Mouse (Mus musculus): ENCODE measurements around the gene Bloc1s3. TPM values are rescaled to one million over a fixed set of nuclear protein-coding genes. Genes with fewer than 3 reads are reported as not detected.

Gene Bloc1s3
- polyA plus RNA-seq, 1 experiment from 2014 or later = 3.2 TPM

GRCm38 (mm10) chr7:19495521-19496213, 12.5 kb downstream of the Bloc1s3 start:
- 46% methylated on average over 20 of the region's 20 CpGs for WGBS
- DNase-seq (ENCODE audit: low spot score) (no peak), ATAC-seq (ENCODE audit: low FRiP score, low TSS enrichment) (no peak)
- no peak overlapping the region for H3K4me3 ChIP-seq (ENCODE audit: low read depth, low read length)
- TF ChIP-seq EP300 (optimal IDR thresholded peaks at IDR 0.05) (no peak), CTCF (IDR thresholded peaks at IDR 0.05; ENCODE audit: low read depth) (no peak)
- no peaks in the 10 kb centered on the region for H3K36me3 ChIP-seq (ENCODE audit: control insufficient read depth, insufficient read depth, low read length)
- no peak overlapping the region for H3K4me2 ChIP-seq (replicated peaks; ENCODE audit: low read depth)
- no peaks in the 10 kb centered on the region for H3K4me1 ChIP-seq (replicated peaks; ENCODE audit: control insufficient read depth, insufficient read depth)
- 0 out of 2 replicates have a peak, but pooled peaks cover 8% of the 10 kb centered on the region for H3K27me3 ChIP-seq (ENCODE audit: control insufficient read depth, insufficient read depth, low read length)
- H3K9ac ChIP-seq (ENCODE audit: low read length) = no peak overlapping the region
- no peaks in the 10 kb centered on the region for H3K9me3 ChIP-seq (ENCODE audit: control insufficient read depth, low read length)
- H3K27ac ChIP-seq (replicated peaks) = no peak overlapping the region

GRCm38 (mm10) chr7:19494751-19495474, 13.3 kb downstream of the Bloc1s3 start:
- TF ChIP-seq CTCF (IDR thresholded peaks at IDR 0.05; ENCODE audit: low read depth) = no peak
- TF ChIP-seq EP300 (optimal IDR thresholded peaks at IDR 0.05) = no peak
- Histone ChIP-seq H3K27ac (replicated peaks) (0 out of 2 replicates have a peak overlapping the region, but pooled peaks have one; percentile 14), H3K4me2 (replicated peaks; ENCODE audit: low read depth) (no peak overlapping the region), H3K9ac (ENCODE audit: low read length) (no peak overlapping the region), H3K4me1 (replicated peaks; ENCODE audit: control insufficient read depth, insufficient read depth) (no peaks in the 10 kb centered on the region), H3K9me3 (ENCODE audit: control insufficient read depth, low read length) (no peaks in the 10 kb centered on the region), H3K36me3 (ENCODE audit: control insufficient read depth, insufficient read depth, low read length) (no peaks in the 10 kb centered on the region), H3K4me3 (ENCODE audit: low read depth, low read length) (no peak overlapping the region), H3K27me3 (ENCODE audit: control insufficient read depth, insufficient read depth, low read length) (0 out of 2 replicates have a peak, but pooled peaks cover 8% of the 10 kb centered on the region)
- 76% methylated on average over 25 of the region's 25 CpGs for WGBS
- no peak for ATAC-seq (ENCODE audit: low FRiP score, low TSS enrichment)
- DNase-seq (ENCODE audit: low spot score) = no peak

GRCm38 (mm10) chr7:19491731-19492130, 16.4 kb downstream of the Bloc1s3 start:
- DNase-seq (ENCODE audit: low spot score) = no peak
- H3K27ac ChIP-seq (replicated peaks) = no peak overlapping the region
- ATAC-seq (ENCODE audit: low FRiP score, low TSS enrichment) = peak; percentile 41; the same call in 1 of the 2 replicates
- WGBS = 4% methylated on average over 24 of the region's 26 CpGs
- no peaks in the 10 kb centered on the region for H3K36me3 ChIP-seq (ENCODE audit: control insufficient read depth, insufficient read depth, low read length)
- peak; percentile 50 for TF ChIP-seq CTCF (IDR thresholded peaks at IDR 0.05; ENCODE audit: low read depth)
- no peak for TF ChIP-seq EP300 (optimal IDR thresholded peaks at IDR 0.05)
- no peaks in the 10 kb centered on the region for H3K4me1 ChIP-seq (replicated peaks; ENCODE audit: control insufficient read depth, insufficient read depth)
- no peaks in the 10 kb centered on the region for H3K9me3 ChIP-seq (ENCODE audit: control insufficient read depth, low read length)
- H3K9ac ChIP-seq (ENCODE audit: low read length) = no peak overlapping the region
- peak overlapping the region; percentile 23; the same call in 1 of the 2 replicates for H3K4me2 ChIP-seq (replicated peaks; ENCODE audit: low read depth)
- 0 out of 2 replicates have a peak overlapping the region, but pooled peaks have one; percentile 17 for H3K4me3 ChIP-seq (ENCODE audit: low read depth, low read length)
- H3K27me3 ChIP-seq (ENCODE audit: control insufficient read depth, insufficient read depth, low read length) = peaks cover 8% of the 10 kb centered on the region; the same call in 1 of the 2 replicates

GRCm38 (mm10) chr7:19489525-19489924, 18.6 kb downstream of the Bloc1s3 start:
- no peak for TF ChIP-seq CTCF (IDR thresholded peaks at IDR 0.05; ENCODE audit: low read depth)
- 0 out of 2 replicates have a peak overlapping the region, but pooled peaks have one; percentile 2 for H3K4me3 ChIP-seq (ENCODE audit: low read depth, low read length)
- no peaks in the 10 kb centered on the region for H3K9me3 ChIP-seq (ENCODE audit: control insufficient read depth, low read length)
- H3K27ac ChIP-seq (replicated peaks) = no peak overlapping the region
- H3K4me2 ChIP-seq (replicated peaks; ENCODE audit: low read depth) = no peak overlapping the region; the same call in 1 of the 2 replicates
- H3K36me3 ChIP-seq (ENCODE audit: control insufficient read depth, insufficient read depth, low read length) = no peaks in the 10 kb centered on the region
- ATAC-seq (ENCODE audit: low FRiP score, low TSS enrichment) = peak; percentile 19; the same call in 1 of the 2 replicates
- DNase-seq (ENCODE audit: low spot score) = no peak
- H3K9ac ChIP-seq (ENCODE audit: low read length) = no peak overlapping the region
- no peaks in the 10 kb centered on the region for H3K4me1 ChIP-seq (replicated peaks; ENCODE audit: control insufficient read depth, insufficient read depth)
- WGBS = 16% methylated on average over 31 of the region's 31 CpGs
- peaks cover 8% of the 10 kb centered on the region; the same call in 1 of the 2 replicates for H3K27me3 ChIP-seq (ENCODE audit: control insufficient read depth, insufficient read depth, low read length)

GRCm38 (mm10) chr7:19486549-19486948, 21.6 kb downstream of the Bloc1s3 start:
- H3K36me3 ChIP-seq (ENCODE audit: control insufficient read depth, insufficient read depth, low read length) = no peaks in the 10 kb centered on the region
- H3K9ac ChIP-seq (ENCODE audit: low read length) = no peak overlapping the region
- WGBS = 83% methylated on average over 7 of the region's 7 CpGs
- ATAC-seq (ENCODE audit: low FRiP score, low TSS enrichment) (no peak), DNase-seq (ENCODE audit: low spot score) (no peak)
- H3K27ac ChIP-seq (replicated peaks) = no peak overlapping the region
- H3K4me3 ChIP-seq (ENCODE audit: low read depth, low read length) = no peak overlapping the region
- no peaks in the 10 kb centered on the region for H3K9me3 ChIP-seq (ENCODE audit: control insufficient read depth, low read length)
- no peaks in the 10 kb centered on the region for H3K4me1 ChIP-seq (replicated peaks; ENCODE audit: control insufficient read depth, insufficient read depth)
- TF ChIP-seq EP300 (optimal IDR thresholded peaks at IDR 0.05) (no peak), CTCF (IDR thresholded peaks at IDR 0.05; ENCODE audit: low read depth) (no peak)
- peaks cover 7% of the 10 kb centered on the region; the same call in 1 of the 2 replicates for H3K27me3 ChIP-seq (ENCODE audit: control insufficient read depth, insufficient read depth, low read length)
- no peak overlapping the region for H3K4me2 ChIP-seq (replicated peaks; ENCODE audit: low read depth)

Measured in stomach, postnatal 0 days (tissue).